Mouse (Mus musculus): Measurements from ENCODE around the gene Alg2.

DNA sequence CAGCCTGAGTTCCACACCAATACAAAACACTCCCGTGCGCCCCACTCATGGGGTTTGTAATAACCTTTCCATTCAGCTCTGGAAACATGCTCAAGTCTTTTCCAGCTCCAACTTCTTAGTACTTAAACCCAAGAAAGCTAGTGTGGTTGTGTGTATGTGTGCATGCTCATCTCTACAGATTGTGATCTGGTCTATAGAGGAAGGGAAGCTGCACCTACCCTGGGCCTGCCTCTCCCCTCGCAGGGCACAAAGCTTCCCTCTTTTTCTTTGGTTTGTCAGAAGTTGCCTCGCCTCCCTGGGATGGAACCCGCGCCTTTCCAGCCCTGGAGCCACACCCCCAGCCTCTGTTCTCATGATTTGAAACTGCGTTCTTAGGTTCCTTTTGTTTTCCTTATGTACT, 53.9 kb downstream of the Alg2 start:
- TF ChIP-seq CTCF (IDR thresholded peaks at IDR 0.05) (no peak), EP300 (IDR thresholded peaks at IDR 0.05; ENCODE audit: insufficient read depth, low read depth, low read length) (no peak), POLR2A (IDR thresholded peaks at IDR 0.05; ENCODE audit: insufficient read depth, low read depth, low read length) (no peak)
